Comparison of ENCODE assay signal across 8 mouse cellular contexts in genomic region chr5:142387716-142388115, GRCm38 (mm10). TPM values are rescaled to one million over a fixed set of nuclear protein-coding genes. Genes with fewer than 3 reads are reported as not detected.
DNase-seq lines count a peak whose midpoint lies in the region; ATAC-seq and TF ChIP-seq lines count a peak whose summit lies in the region.

No protein-coding gene starts in this region.

- TF ChIP-seq POLR2A in liver, adult 2 months (IDR thresholded peaks at IDR 0.05; ENCODE audit: extremely low read depth, insufficient read depth, low read length), result no peak

- no peaks in the 10 kb centered on the region for H3K4me1 ChIP-seq in liver, adult 2 months (ENCODE audit: control insufficient read depth, insufficient read depth, low read length)
- H3K4me1 ChIP-seq in hindbrain, embryonic 11.5 days (replicated peaks; ENCODE audit: control insufficient read depth, insufficient read depth, low read length), result peaks cover 19% of the 10 kb centered on the region

- WGBS in liver, adult 2 months, result 86% methylated on average over 4 of the region's 4 CpGs
- WGBS in hindbrain, embryonic 11.5 days, result 81% methylated on average over 4 of the region's 4 CpGs

- H3K9me3 ChIP-seq in hindbrain, embryonic 11.5 days (ENCODE audit: control insufficient read depth, low read length), result no peaks in the 10 kb centered on the region

- no peak for ATAC-seq in hindbrain, embryonic 11.5 days (ENCODE audit: low FRiP score)
- peak; percentile 71 for ATAC-seq in neutrophil, adult 5-6 weeks (ENCODE audit: extremely low read depth, insufficient number of reproducible peaks, low FRiP score, poor library complexity, severe bottlenecking)

- H3K27me3 ChIP-seq in liver, adult 2 months (ENCODE audit: control insufficient read depth, insufficient read depth, low read length), result no peaks in the 10 kb centered on the region
- no peaks in the 10 kb centered on the region for H3K27me3 ChIP-seq in hindbrain, embryonic 11.5 days (ENCODE audit: control insufficient read depth, insufficient read depth, low read length)

- no peak for DNase-seq in liver, adult 2 months (ENCODE audit: extremely low read depth, low read depth, low spot score)
- DNase-seq in liver, result no peak
- DNase-seq in R1 (ENCODE audit: low read depth, low spot score), result peak; percentile 77
- no peak for DNase-seq in hindbrain, embryonic 11.5 days (ENCODE audit: low spot score)
- DNase-seq in ovary, postnatal 36 days (ENCODE audit: low spot score), result no peak
- no peak for DNase-seq in Muller cell, postnatal 12 days (ENCODE audit: inconsistent ontology term)
- no peak for DNase-seq in kidney, postnatal 14 days

- H3K4me3 ChIP-seq in liver, adult 2 months (ENCODE audit: insufficient read depth, low read depth, low read length), result no peak overlapping the region
- no peak overlapping the region for H3K4me3 ChIP-seq in hindbrain, embryonic 11.5 days (ENCODE audit: low read depth, low read length)

- H3K9ac ChIP-seq in liver, adult 2 months (ENCODE audit: low read depth, low read length), result no peak overlapping the region
- no peak overlapping the region for H3K9ac ChIP-seq in hindbrain, embryonic 11.5 days (ENCODE audit: low read depth, low read length)

- H3K27ac ChIP-seq in liver, adult 2 months (replicated peaks; ENCODE audit: insufficient read depth, low read depth, low read length), result no peak overlapping the region
- H3K27ac ChIP-seq in hindbrain, embryonic 11.5 days (ENCODE audit: low read depth, low read length), result peak overlapping the region; percentile 85

- no peaks in the 10 kb centered on the region for H3K36me3 ChIP-seq in liver, adult 2 months (ENCODE audit: control insufficient read depth, insufficient read depth, low read length)
- no peaks in the 10 kb centered on the region for H3K36me3 ChIP-seq in hindbrain, embryonic 11.5 days (ENCODE audit: control insufficient read depth, insufficient read depth, low read length)

- peak; percentile 38; the same call in 1 of the 2 replicates for TF ChIP-seq CTCF in liver, adult 2 months (IDR thresholded peaks at IDR 0.05; ENCODE audit: low read depth, low read length)

- no peak overlapping the region for H3K4me2 ChIP-seq in hindbrain, embryonic 11.5 days (replicated peaks; ENCODE audit: low read depth, low read length)

- H3K79me2 ChIP-seq in liver, adult 2 months (ENCODE audit: control insufficient read depth, insufficient read depth, low read length), result no peaks in the 10 kb centered on the region

RNA-seq across cellular contexts. Expression of gene Foxk1, which starts 13.6 kb away (rescaled TPM):
- total RNA-seq in liver, adult 2 months (2014; rRNA removed), result 3.0 and 5.0 TPM in 2 replicates
- 7.2 and 7.6 TPM in 2 replicates for polyA plus RNA-seq in liver, adult 2 months (2012; rRNA removed)
- 4.0 and 4.1 TPM in 2 replicates for polyA plus RNA-seq in hindbrain, embryonic 11.5 days (2014; fragmentation: Nextera tagmentation; extraction: Ambion mirVana)
- 29.1 and 30.5 TPM in 2 replicates for total RNA-seq in neutrophil, adult 5-6 weeks (2017)
